Mouse (Mus musculus) testis, adult 2 months (tissue): Measurements from ENCODE around the gene Gnb1.

Experiments used
- CTCF ChIP-seq: fragments of 200-500 bp; IDR thresholded peaks from 2 replicates; pipeline ENCODE4 v1.5.1; 2012; ENCODE audit warnings: low read depth, mild to moderate bottlenecking, inconsistent platforms, low read length, moderate library complexity; ENCODE audit not compliant: control insufficient read depth, insufficient read depth, insufficient replicate concordance
- POLR2A ChIP-seq: fragments of 200-500 bp; IDR thresholded peaks from 2 replicates; pipeline ENCODE4 v1.6.1; 2012; ENCODE audit warnings: low read depth, mild to moderate bottlenecking, inconsistent platforms, low read length, moderate library complexity; ENCODE audit not compliant: control insufficient read depth

- no peak for TF ChIP-seq CTCF
- TF ChIP-seq POLR2A, result no peak
Observed at GRCm38 (mm10) chr4:155463050-155463449, 28.1 kb upstream of the Gnb1 start.
